Mouse (Mus musculus) liver, postnatal 0 days (tissue): ENCODE results near the gene Vps45. TPM values are rescaled to one million over a fixed set of nuclear protein-coding genes. Genes with fewer than 3 reads are reported as not detected.
"Not testable (repeated sequence)": the region's sequence is repeated elsewhere in the genome, so short reads cannot be mapped to it uniquely, and the experiment has no call there.

Experiments used
- ATAC-seq: fragments of 200-750 bp; cut with Nextera tagmentation; 2 replicates; pipeline ENCODE4 v1.8.0; 2017; ENCODE audit warnings: mild to moderate bottlenecking, moderate library complexity
- DNase-seq: peaks from one replicate; pipeline ENCODE4 v3.0.0-alpha.2; 2016
- H3K27ac ChIP-seq: fragments of 300-500 bp; sonication (generic); 2 replicates; pipeline ENCODE4 v1.5.1; 2014; ENCODE audit warnings: antibody characterized with exemption, moderate library complexity, mild to moderate bottlenecking, low read depth
- H3K27me3 ChIP-seq: fragments of 300-500 bp; sonication (generic); 2 replicates; pipeline ENCODE4 v1.6.1; 2014; ENCODE audit warnings: low read length, control low read depth, mixed read lengths; ENCODE audit not compliant: insufficient read depth
- H3K36me3 ChIP-seq: fragments of 300-500 bp; sonication (generic); replicated peaks from 2 replicates; pipeline ENCODE4 v1.6.1; 2014; ENCODE audit warnings: mild to moderate bottlenecking, control low read depth, low read length, moderate library complexity, mixed read lengths; ENCODE audit not compliant: insufficient read depth
- H3K4me1 ChIP-seq: fragments of 300-500 bp; sonication (generic); 2 replicates; pipeline ENCODE4 v1.6.1; 2014; ENCODE audit warnings: antibody characterized with exemption, mild to moderate bottlenecking, control low read depth; ENCODE audit not compliant: insufficient read depth
- H3K4me2 ChIP-seq: fragments of 300-500 bp; sonication (generic); 2 replicates; pipeline ENCODE4 v1.6.1; 2014; ENCODE audit warnings: low read depth, mild to moderate bottlenecking, low read length, moderate library complexity, mixed read lengths
- H3K4me3 ChIP-seq: fragments of 300-500 bp; sonication (generic); 2 replicates; pipeline ENCODE4 v1.5.1; 2014; ENCODE audit warnings: low read depth, low read length
- H3K9ac ChIP-seq: fragments of 300-500 bp; sonication (generic); replicated peaks from 2 replicates; pipeline ENCODE4 v1.6.1; 2014; ENCODE audit warnings: mild to moderate bottlenecking, moderate library complexity
- H3K9me3 ChIP-seq: fragments of 300-500 bp; sonication (generic); 2 replicates; pipeline ENCODE4 v1.6.1; 2016; ENCODE audit warnings: mild to moderate bottlenecking, control low read depth, low read length, mixed read lengths
- CTCF ChIP-seq: sonication (generic); IDR thresholded peaks from 2 replicates; pipeline ENCODE4 v1.5.1; 2016; ENCODE audit warnings: antibody characterized with exemption, low read depth
- EP300 ChIP-seq: IDR thresholded peaks from 2 replicates; pipeline ENCODE4 v1.6.1; 2016; ENCODE audit warnings: antibody characterized with exemption, low read depth, mild to moderate bottlenecking
- WGBS: fragments of 180-500 bp; shearing (Covaris S2); extraction: QIAGEN DNeasy Blood & Tissue Kit; methylation state at CpG from one replicate; pipeline ENCODE4 v1.1.7; 2014; ENCODE audit not compliant: insufficient replicate concordance; 5-methylcytosine and 5-hydroxymethylcytosine counted together
- polyA plus RNA-seq: library from polyadenylated mRNA; unstranded; fragments of >200 nt; fragmentation: Nextera tagmentation; extraction: Ambion mirVana; gene quantifications from 2 replicates; pipeline ENCODE4 v1.2.1, GENCODE M21; 2015

Gene Vps45
- polyA plus RNA-seq, 1 experiment from 2014 or later: 12.5 TPM

DNA sequence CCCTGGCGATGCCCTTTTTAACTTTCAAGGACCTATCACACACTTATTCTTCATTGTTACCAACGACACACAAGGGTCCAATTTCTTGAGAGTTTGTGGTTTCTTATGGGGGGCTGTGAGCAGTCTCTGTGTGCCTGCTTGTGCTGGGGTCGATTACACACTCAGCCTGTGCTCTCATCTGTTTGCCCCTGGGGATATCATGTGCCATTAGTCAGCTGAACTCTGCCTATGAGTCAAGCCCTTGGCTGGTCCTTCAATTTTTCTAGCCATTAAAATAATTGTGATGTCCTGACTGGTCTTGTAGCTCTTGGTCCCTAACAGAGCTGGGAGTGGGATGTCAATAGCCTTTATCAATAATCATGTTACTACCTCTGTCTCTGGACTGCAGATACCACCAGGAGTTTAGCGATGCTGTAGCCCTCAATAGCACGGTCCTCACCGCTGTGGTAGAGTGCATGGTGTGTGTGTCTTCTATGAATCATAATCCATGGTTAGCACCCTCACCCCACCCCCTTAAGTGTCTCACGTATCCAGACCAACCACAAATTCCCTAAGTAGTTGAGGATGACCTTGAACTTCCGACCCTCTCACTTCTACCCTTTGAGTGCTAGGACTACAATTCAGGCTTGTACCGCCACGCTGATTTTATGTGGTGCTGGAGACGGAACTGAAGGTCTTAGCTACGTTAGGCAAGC lies 77.8 kb downstream of the Vps45 start:
- TF ChIP-seq EP300: no peak
- no peak for ATAC-seq
- no peak for DNase-seq
- Histone ChIP-seq H3K4me3 (no peak overlapping the region), H3K36me3 (no peaks in the 10 kb centered on the region), H3K27me3 (no peaks in the 10 kb centered on the region), H3K4me2 (no peak overlapping the region), H3K27ac (no peak overlapping the region), H3K4me1 (peaks cover 5% of the 10 kb centered on the region; the same call in 1 of the 2 replicates), H3K9me3 (no peaks in the 10 kb centered on the region), H3K9ac (no peak overlapping the region)
- 75% methylated on average over 12 of the region's 12 CpGs for WGBS

DNA sequence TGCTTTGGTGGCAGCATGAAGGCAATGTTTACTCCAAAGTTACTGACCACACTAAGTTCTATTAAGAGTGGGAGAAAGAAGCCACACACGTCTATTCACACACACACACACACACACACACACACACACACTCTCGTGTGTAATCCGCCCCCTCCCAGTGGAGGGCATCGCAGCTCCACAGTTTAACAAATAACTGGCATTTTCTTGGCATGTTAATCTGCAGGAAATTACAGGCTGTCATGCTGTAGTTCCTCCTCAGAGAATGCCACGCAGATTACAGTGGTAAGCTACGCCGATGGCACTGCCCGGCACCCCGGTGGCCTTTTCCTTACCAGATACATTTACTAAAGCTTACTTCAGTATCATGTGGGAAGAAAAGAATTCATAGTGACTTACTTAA lies 80.0 kb downstream of the Vps45 start:
- Histone ChIP-seq H3K9ac (no peak overlapping the region), H3K9me3 (no peaks in the 10 kb centered on the region), H3K27ac (no peak overlapping the region), H3K4me3 (no peak overlapping the region), H3K4me2 (no peak overlapping the region), H3K4me1 (peaks cover 6% of the 10 kb centered on the region; the same call in 1 of the 2 replicates), H3K27me3 (peaks cover 10% of the 10 kb centered on the region), H3K36me3 (no peaks in the 10 kb centered on the region)
- TF ChIP-seq CTCF (0 out of 2 replicates have a peak, but pooled peaks have one; percentile 14), EP300 (no peak)
- WGBS: 69% methylated on average over 9 of the region's 9 CpGs
- ATAC-seq (no peak), DNase-seq (no peak)

GRCm38 (mm10) chr3:95977587-95977986 lies 80.7 kb downstream of the Vps45 start:
- H3K4me3 ChIP-seq, H3K9ac ChIP-seq, ATAC-seq, H3K27ac ChIP-seq, H3K9me3 ChIP-seq, DNase-seq, H3K4me2 ChIP-seq, H3K36me3 ChIP-seq, H3K4me1 ChIP-seq: not testable (repeated sequence)
- WGBS: 85% methylated on average over 6 of the region's 7 CpGs
- peaks cover 16% of the 10 kb centered on the region for H3K27me3 ChIP-seq

- H3K4me3 ChIP-seq: no peak overlapping the region
- H3K9me3 ChIP-seq: no peaks in the 10 kb centered on the region
- DNase-seq: no peak
- no peak for ATAC-seq
- H3K27me3 ChIP-seq: peaks cover 21% of the 10 kb centered on the region
- H3K4me1 ChIP-seq: peaks cover 6% of the 10 kb centered on the region; the same call in 1 of the 2 replicates
- no peak for TF ChIP-seq EP300
- TF ChIP-seq CTCF: no peak
- no peak overlapping the region for H3K9ac ChIP-seq
- H3K4me2 ChIP-seq: no peak overlapping the region
- no peak overlapping the region for H3K27ac ChIP-seq
- 62% methylated on average over 3 of the region's 3 CpGs for WGBS
- H3K36me3 ChIP-seq: no peaks in the 10 kb centered on the region
Observed at GRCm38 (mm10) chr3:95977079-95977478, 81.2 kb downstream of the Vps45 start.

- H3K27me3 ChIP-seq: peaks cover 23% of the 10 kb centered on the region
- no peaks in the 10 kb centered on the region for H3K36me3 ChIP-seq
- H3K4me1 ChIP-seq: peaks cover 6% of the 10 kb centered on the region; the same call in 1 of the 2 replicates
- DNase-seq (peak; percentile 56), ATAC-seq (peak; percentile 47; the same call in 1 of the 2 replicates)
- 8% methylated on average over 34 of the region's 34 CpGs for WGBS
- peak overlapping the region; percentile 22; the same call in 1 of the 2 replicates for H3K4me3 ChIP-seq
- TF ChIP-seq CTCF (no peak), EP300 (no peak)
- peak overlapping the region; percentile 81 for H3K27ac ChIP-seq
- H3K9ac ChIP-seq: peak overlapping the region; percentile 53
- peak overlapping the region; percentile 49 for H3K4me2 ChIP-seq
- no peaks in the 10 kb centered on the region for H3K9me3 ChIP-seq
Observed at GRCm38 (mm10) chr3:95972873-95973634, 85.2 kb downstream of the Vps45 start.

DNA sequence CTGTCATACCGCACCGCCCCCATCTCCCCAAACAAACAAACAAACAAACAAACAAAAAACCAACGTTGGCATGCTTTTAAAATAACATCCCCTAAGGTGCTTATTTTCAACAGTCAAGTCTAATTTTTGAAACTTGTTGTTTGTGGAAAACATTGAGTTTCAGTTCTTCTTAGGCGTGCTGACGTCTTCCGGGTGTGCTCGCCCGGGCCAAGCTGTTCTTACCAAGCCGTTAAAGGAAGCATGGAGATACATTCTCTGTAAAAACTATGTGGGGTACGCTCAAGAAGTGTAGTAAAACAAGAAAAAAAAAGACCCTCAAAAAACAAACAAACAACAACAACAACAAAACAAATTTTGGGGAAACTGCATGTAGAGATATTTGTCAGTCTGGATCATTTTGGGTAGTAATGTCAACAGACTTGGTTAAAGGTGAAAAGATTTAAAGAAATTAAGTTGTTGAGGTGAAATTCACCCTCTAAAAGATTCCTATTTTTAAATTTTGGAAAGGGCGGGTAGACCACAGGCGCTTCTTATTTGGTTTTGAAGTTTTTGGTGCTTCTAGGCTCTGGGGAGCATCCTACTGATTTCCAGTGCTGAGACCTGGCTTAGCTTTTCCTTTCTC lies 85.9 kb downstream of the Vps45 start:
- TF ChIP-seq EP300 (0 out of 2 replicates have a peak, but pooled peaks have one; percentile 20), CTCF (no peak)
- H3K27ac ChIP-seq: peak overlapping the region; percentile 81
- WGBS: 55% methylated on average over 12 of the region's 12 CpGs
- peaks cover 6% of the 10 kb centered on the region; the same call in 1 of the 2 replicates for H3K4me1 ChIP-seq
- no peak for DNase-seq
- H3K9me3 ChIP-seq: no peaks in the 10 kb centered on the region
- peak overlapping the region; percentile 49 for H3K4me2 ChIP-seq
- peak overlapping the region; percentile 53 for H3K9ac ChIP-seq
- no peak; the same call in 1 of the 2 replicates for ATAC-seq
- no peaks in the 10 kb centered on the region for H3K36me3 ChIP-seq
- H3K4me3 ChIP-seq: 0 out of 2 replicates have a peak overlapping the region, but pooled peaks have one; percentile 22
- H3K27me3 ChIP-seq: peaks cover 23% of the 10 kb centered on the region

- H3K27me3 ChIP-seq: peaks cover 23% of the 10 kb centered on the region
- H3K9me3 ChIP-seq, H3K4me3 ChIP-seq, ATAC-seq, H3K4me1 ChIP-seq, H3K4me2 ChIP-seq, H3K9ac ChIP-seq, H3K27ac ChIP-seq, H3K36me3 ChIP-seq, DNase-seq: not testable (repeated sequence)
- WGBS: 64% methylated on average over 4 of the region's 7 CpGs
Observed at GRCm38 (mm10) chr3:95970661-95971060, 87.6 kb downstream of the Vps45 start.
